Mouse (Mus musculus): Measurements from ENCODE around the gene Bricd5. TPM values are rescaled to one million over a fixed set of nuclear protein-coding genes. Genes with fewer than 3 reads are reported as not detected.

The Bricd5 gene
- polyA plus RNA-seq, 1 experiment, result 2.8 TPM

DNA sequence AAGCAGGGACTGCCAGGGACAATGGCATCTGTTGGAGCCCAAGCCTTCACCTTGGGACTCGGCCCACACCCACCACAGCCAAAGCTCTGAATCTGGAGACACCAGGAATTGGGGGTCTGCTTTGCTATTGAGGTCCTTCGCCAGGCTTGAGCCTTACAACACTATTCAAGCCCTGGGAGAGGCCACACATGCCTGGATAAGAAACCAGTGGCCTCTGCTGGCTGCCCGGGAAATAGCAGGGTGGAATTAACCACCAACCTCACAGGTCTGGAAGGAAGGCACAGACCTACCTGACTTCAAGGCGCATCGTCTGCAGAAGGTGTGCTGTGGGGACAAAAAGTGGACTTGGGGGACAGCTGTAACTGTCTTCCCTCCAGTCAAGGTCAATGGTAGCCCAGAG, 39.9 kb downstream of the Bricd5 start:
- 50% methylated on average over 5 of the region's 5 CpGs for WGBS
- no peak for DNase-seq (ENCODE audit: low read depth, low spot score)

DNA sequence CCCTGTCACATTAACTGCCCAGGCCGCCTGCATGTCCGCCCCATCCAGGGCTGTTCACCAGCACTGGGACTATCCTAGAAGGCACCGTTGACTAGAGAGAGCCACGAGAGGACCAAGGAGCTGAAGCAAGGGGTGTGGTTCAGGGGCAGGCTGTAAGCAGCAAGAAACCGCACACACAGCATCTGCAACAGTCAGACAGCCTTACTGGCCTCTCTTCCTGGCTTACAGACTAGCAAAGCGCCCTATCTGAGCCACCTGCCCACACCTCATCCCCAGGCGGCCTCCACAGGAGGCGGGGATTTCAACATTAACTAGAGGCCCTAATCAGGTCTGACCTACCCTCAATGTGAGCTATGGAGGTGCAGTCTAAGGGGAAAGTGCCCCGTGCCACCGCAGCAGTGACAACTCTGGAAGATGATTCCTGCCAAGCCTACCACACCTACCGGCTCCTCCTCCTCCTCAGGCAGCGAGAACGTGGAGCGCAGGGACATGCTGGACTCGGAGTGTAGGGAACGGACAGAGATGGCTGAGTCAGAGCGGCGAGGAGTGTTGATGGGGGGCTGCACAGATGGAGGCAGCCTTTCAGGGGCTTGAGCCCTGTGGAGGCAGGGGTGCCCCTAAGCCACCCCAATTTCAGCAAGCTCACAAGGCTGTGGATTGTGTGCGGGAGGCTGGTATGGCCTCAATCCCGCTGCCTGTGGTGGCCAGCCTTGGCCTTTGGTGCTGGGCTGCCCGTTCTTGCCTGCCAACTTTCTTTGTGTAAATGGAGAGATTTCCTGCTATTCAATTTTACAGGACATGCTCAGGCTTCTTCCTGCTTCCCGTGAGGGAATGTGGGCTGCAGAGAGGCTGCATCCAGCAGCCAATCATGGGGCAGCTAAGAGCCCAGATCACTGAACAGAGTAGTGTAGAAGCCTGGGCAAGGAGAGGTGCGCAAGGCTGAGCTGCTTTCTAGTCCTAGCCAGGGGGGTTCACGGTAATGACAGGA, 40.9 kb downstream of the Bricd5 start:
- 84% methylated on average over 24 of the region's 24 CpGs for WGBS
- no peak for DNase-seq (ENCODE audit: low read depth, low spot score)

DNA sequence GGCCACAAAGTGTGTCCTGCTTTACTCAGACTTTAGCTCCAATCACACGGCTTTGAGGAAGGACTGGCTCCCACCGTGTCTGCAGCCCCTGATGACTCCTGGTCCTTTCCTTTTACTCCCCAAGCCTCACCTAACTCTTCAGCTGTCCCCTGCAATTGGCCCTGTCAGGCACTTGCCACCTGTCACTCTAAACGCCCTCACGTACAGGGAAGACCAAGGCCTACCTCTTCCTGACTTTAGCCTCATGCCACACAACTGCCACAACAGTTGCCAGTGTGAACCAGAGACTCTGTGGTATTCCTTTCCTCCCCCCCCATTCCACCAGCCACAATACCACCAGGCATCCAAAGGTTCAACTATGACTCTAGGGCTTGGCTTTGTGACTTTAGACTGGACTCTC, 46.8 kb downstream of the Bricd5 start:
- WGBS, result 70% methylated on average over 4 of the region's 4 CpGs

DNA sequence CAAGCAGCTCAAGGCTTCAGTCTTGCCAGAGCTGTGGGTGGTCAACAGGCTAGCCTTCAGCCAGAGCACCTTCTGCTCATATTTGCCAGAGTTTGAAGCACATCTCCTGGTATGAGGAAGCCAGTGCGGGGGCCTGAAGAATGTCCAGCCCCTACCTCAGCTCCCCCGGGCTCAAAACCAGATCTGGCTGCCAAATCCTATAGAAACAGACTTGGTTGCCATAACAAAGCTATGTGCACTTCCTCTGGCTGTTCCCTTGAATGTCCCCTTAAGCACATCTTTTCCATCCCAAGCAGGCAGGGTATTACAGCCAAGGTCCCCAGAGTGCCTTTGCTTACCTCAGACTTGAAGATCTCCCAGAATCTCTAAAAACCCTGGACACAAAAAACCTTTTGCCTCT, 51.0 kb downstream of the Bricd5 start:
- no peak for DNase-seq (ENCODE audit: low read depth, low spot score)
- WGBS, result 57% methylated on average over 2 of the region's 2 CpGs

More for the DNA sequence above, 46.8 kb downstream of the Bricd5 start:
- no peak for DNase-seq (ENCODE audit: low read depth, low spot score)

Other genes with a start within 250 kb of the Bricd5 start
- gene Ccnf, start 222.4 kb upstream of the Bricd5 start, polyA plus RNA-seq (2012; rRNA removed), result 15.2 and 15.6 TPM in 2 replicates
- gene Abca17, start 122.8 kb upstream of the Bricd5 start, polyA plus RNA-seq (2012; rRNA removed), result 0.01 TPM in 1 of 2 replicates, not detected in the other
- gene Abca3, start 121.9 kb upstream of the Bricd5 start, polyA plus RNA-seq (2012; rRNA removed), result 23.2 and 29.1 TPM in 2 replicates
- 139 and 141 TPM in 2 replicates for gene Rnps1, start 59.3 kb upstream of the Bricd5 start, polyA plus RNA-seq (2012; rRNA removed)
- 87.3 and 119 TPM in 2 replicates for gene Eci1, start 47.2 kb upstream of the Bricd5 start, polyA plus RNA-seq (2012; rRNA removed)
- 5.2 and 6.6 TPM in 2 replicates for gene Dnase1l2, start 30.8 kb upstream of the Bricd5 start, polyA plus RNA-seq (2012; rRNA removed)
- gene E4f1, start 3.6 kb upstream of the Bricd5 start, polyA plus RNA-seq (2012; rRNA removed), result 50.4 and 59.4 TPM in 2 replicates
- gene Pgp, start 3.5 kb upstream of the Bricd5 start, polyA plus RNA-seq (2012; rRNA removed), result 82.9 and 90.7 TPM in 2 replicates
- 43.0 and 54.9 TPM in 2 replicates for gene Mlst8, start 5.2 kb downstream of the Bricd5 start, polyA plus RNA-seq (2012; rRNA removed)
- 0.26 and 0.59 TPM in 2 replicates for gene Caskin1, start 14.7 kb downstream of the Bricd5 start, polyA plus RNA-seq (2012; rRNA removed)
- gene Traf7, start 54.1 kb downstream of the Bricd5 start, polyA plus RNA-seq (2012; rRNA removed), result 119 and 178 TPM in 2 replicates
- gene Rab26, start 60.3 kb downstream of the Bricd5 start, polyA plus RNA-seq (2012; rRNA removed), result 0.41 and 0.52 TPM in 2 replicates
- gene Pkd1, start 76.0 kb downstream of the Bricd5 start, polyA plus RNA-seq (2012; rRNA removed), result 25.5 and 35.8 TPM in 2 replicates
- gene Tsc2, start 158.7 kb downstream of the Bricd5 start, polyA plus RNA-seq (2012; rRNA removed), result 84.7 and 109 TPM in 2 replicates
- gene Nthl1, start 158.8 kb downstream of the Bricd5 start, polyA plus RNA-seq (2012; rRNA removed), result 7.3 and 7.5 TPM in 2 replicates
- 30.0 and 37.4 TPM in 2 replicates for gene Slc9a3r2, start 176.4 kb downstream of the Bricd5 start, polyA plus RNA-seq (2012; rRNA removed)
- gene Npw, start 184.6 kb downstream of the Bricd5 start, polyA plus RNA-seq (2012; rRNA removed), result not detected in 2 replicates
- 52.1 and 78.3 TPM in 2 replicates for gene Zfp598, start 195.8 kb downstream of the Bricd5 start, polyA plus RNA-seq (2012; rRNA removed)
- gene Syngr3, start 216.1 kb downstream of the Bricd5 start, polyA plus RNA-seq (2012; rRNA removed), result 1.8 and 2.7 TPM in 2 replicates
- 22.8 and 22.9 TPM in 2 replicates for gene Gfer, start 222.3 kb downstream of the Bricd5 start, polyA plus RNA-seq (2012; rRNA removed)
- gene Noxo1, start 222.3 kb downstream of the Bricd5 start, polyA plus RNA-seq (2012; rRNA removed), result 181 and 212 TPM in 2 replicates
- 46.1 and 51.7 TPM in 2 replicates for gene Tbl3, start 233.8 kb downstream of the Bricd5 start, polyA plus RNA-seq (2012; rRNA removed)
- gene Rnf151, start 244.2 kb downstream of the Bricd5 start, polyA plus RNA-seq (2012; rRNA removed), result 0.12 and 0.35 TPM in 2 replicates
- 3,715 and 4,974 TPM in 2 replicates for gene Rps2, start 244.2 kb downstream of the Bricd5 start, polyA plus RNA-seq (2012; rRNA removed)

All from large intestine, adult 2 months (tissue).